27 mouse cellular contexts compared by ENCODE assay signal in genomic region chr11:90741952-90742617, GRCm38 (mm10). TPM values are rescaled to one million over a fixed set of nuclear protein-coding genes. Genes with fewer than 3 reads are reported as not detected.
DNase-seq lines count a peak whose midpoint lies in the region; ATAC-seq lines count a peak whose summit lies in the region.
"Had no signal": no experiment of that assay in that cellular context is flagged by ENCODE, and none has a peak within 500 bp of the region (broad histone marks: within the 10 kb centered on the region; RNA-seq: fewer than 3 reads in every experiment).

No protein-coding gene starts in this region.

- H3K9ac ChIP-seq in forebrain, embryonic 11.5 days (ENCODE audit: low read length), result no peak overlapping the region
- no peak overlapping the region for H3K9ac ChIP-seq in forebrain, embryonic 14.5 days (ENCODE audit: low read length)
- no peak overlapping the region for H3K9ac ChIP-seq in neural tube, embryonic 11.5 days (ENCODE audit: low read length)
- H3K9ac ChIP-seq in hindbrain, embryonic 16.5 days (ENCODE audit: low read depth, low read length), result no peak overlapping the region
- H3K9ac ChIP-seq: liver, embryonic 15.5 days; lung, embryonic 15.5 days; stomach, embryonic 15.5 days had no signal

- H3K4me3 ChIP-seq in forebrain, embryonic 11.5 days (ENCODE audit: low read depth, low read length), result no peak overlapping the region
- H3K4me3 ChIP-seq in forebrain, embryonic 14.5 days (ENCODE audit: low read depth, low read length), result no peak overlapping the region
- H3K4me3 ChIP-seq in neural tube, embryonic 11.5 days (ENCODE audit: low read depth, low read length), result no peak overlapping the region
- no peak overlapping the region for H3K4me3 ChIP-seq in hindbrain, embryonic 16.5 days (ENCODE audit: low read length)
- H3K4me3 ChIP-seq: left cerebral cortex, adult 2 months; limb, embryonic 10.5 days; liver, embryonic 15.5 days; lung, embryonic 15.5 days; megakaryocyte, embryonic 14.5 days; stomach, embryonic 15.5 days had no signal

- peak; percentile 42; the same call in 1 of the 2 replicates for ATAC-seq in forebrain, embryonic 11.5 days (replicated peaks; ENCODE audit: low FRiP score)
- no peak for ATAC-seq in forebrain, embryonic 14.5 days
- peak; percentile 55; the same call in 1 of the 2 replicates for ATAC-seq in neural tube, embryonic 11.5 days (ENCODE audit: insufficient read depth, low FRiP score, low TSS enrichment)
- ATAC-seq in hindbrain, embryonic 16.5 days, result peak; percentile 45; the same call in 1 of the 2 replicates
- ATAC-seq: CD4-positive, CD25-positive, alpha-beta regulatory T cell, adult 4 months; forebrain, embryonic 16.5 days; inflammation-experienced regulatory T-cells, adult 6 months had no signal

- H3K27me3 ChIP-seq in forebrain, embryonic 11.5 days (ENCODE audit: control insufficient read depth, insufficient read depth, low read length), result no peaks in the 10 kb centered on the region
- no peaks in the 10 kb centered on the region for H3K27me3 ChIP-seq in forebrain, embryonic 14.5 days (replicated peaks; ENCODE audit: control insufficient read depth, insufficient read depth, low read length)
- H3K27me3 ChIP-seq in neural tube, embryonic 11.5 days (ENCODE audit: control insufficient read depth, insufficient read depth, low read length), result no peaks in the 10 kb centered on the region
- H3K27me3 ChIP-seq in hindbrain, embryonic 16.5 days (replicated peaks; ENCODE audit: control insufficient read depth, insufficient read depth, low read length), result no peaks in the 10 kb centered on the region
- H3K27me3 ChIP-seq: liver, embryonic 15.5 days; lung, embryonic 15.5 days; stomach, embryonic 15.5 days had no signal

- H3K27ac ChIP-seq in forebrain, embryonic 11.5 days (ENCODE audit: low read depth, low read length), result no peak overlapping the region
- no peak overlapping the region for H3K27ac ChIP-seq in forebrain, embryonic 14.5 days (ENCODE audit: low read depth, low read length)
- H3K27ac ChIP-seq in neural tube, embryonic 11.5 days (ENCODE audit: low read depth, low read length), result no peak overlapping the region
- H3K27ac ChIP-seq in hindbrain, embryonic 16.5 days (ENCODE audit: low read depth, low read length), result no peak overlapping the region
- H3K27ac ChIP-seq: left cerebral cortex, adult 2 months; limb, embryonic 10.5 days; liver, embryonic 15.5 days; lung, embryonic 15.5 days; stomach, embryonic 15.5 days had no signal

- H3K4me2 ChIP-seq in forebrain, embryonic 11.5 days (ENCODE audit: low read depth, low read length, severe bottlenecking), result no peak overlapping the region
- H3K4me2 ChIP-seq in forebrain, embryonic 14.5 days (ENCODE audit: low read length), result no peak overlapping the region
- no peak overlapping the region for H3K4me2 ChIP-seq in neural tube, embryonic 11.5 days (ENCODE audit: low read depth)
- no peak overlapping the region for H3K4me2 ChIP-seq in hindbrain, embryonic 16.5 days (ENCODE audit: low read length)
- H3K4me2 ChIP-seq: liver, embryonic 15.5 days; lung, embryonic 15.5 days; stomach, embryonic 15.5 days had no signal

- H3K36me3 ChIP-seq in forebrain, embryonic 11.5 days (ENCODE audit: control insufficient read depth, insufficient read depth, low read length), result no peaks in the 10 kb centered on the region
- H3K36me3 ChIP-seq in forebrain, embryonic 14.5 days (ENCODE audit: control insufficient read depth, insufficient read depth, low read length), result no peaks in the 10 kb centered on the region
- no peaks in the 10 kb centered on the region for H3K36me3 ChIP-seq in neural tube, embryonic 11.5 days (ENCODE audit: control insufficient read depth, insufficient read depth, low read length)
- H3K36me3 ChIP-seq in hindbrain, embryonic 16.5 days (ENCODE audit: control insufficient read depth, insufficient read depth, low read length), result no peaks in the 10 kb centered on the region
- H3K36me3 ChIP-seq: limb, embryonic 10.5 days; liver, embryonic 15.5 days; lung, embryonic 15.5 days; stomach, embryonic 15.5 days had no signal

- no peaks in the 10 kb centered on the region for H3K9me3 ChIP-seq in forebrain, embryonic 11.5 days (ENCODE audit: control insufficient read depth, low read length)
- no peaks in the 10 kb centered on the region for H3K9me3 ChIP-seq in forebrain, embryonic 14.5 days (replicated peaks; ENCODE audit: control insufficient read depth, low read length)
- H3K9me3 ChIP-seq in neural tube, embryonic 11.5 days (ENCODE audit: control insufficient read depth, low read length), result no peaks in the 10 kb centered on the region
- no peaks in the 10 kb centered on the region for H3K9me3 ChIP-seq in hindbrain, embryonic 16.5 days (ENCODE audit: control insufficient read depth, low read length)
- H3K9me3 ChIP-seq: limb, embryonic 10.5 days; liver, embryonic 15.5 days; lung, embryonic 15.5 days; megakaryocyte, embryonic 14.5 days; stomach, embryonic 15.5 days had no signal

- 66% methylated on average over 10 of the region's 10 CpGs for WGBS in forebrain, embryonic 11.5 days
- WGBS in forebrain, embryonic 14.5 days, result 68% methylated on average over 10 of the region's 10 CpGs
- 58% methylated on average over 10 of the region's 10 CpGs for WGBS in neural tube, embryonic 11.5 days
- WGBS in hindbrain, embryonic 16.5 days, result 50% methylated on average over 10 of the region's 10 CpGs

- H3K4me1 ChIP-seq in forebrain, embryonic 11.5 days (replicated peaks; ENCODE audit: control insufficient read depth, insufficient read depth, low read length), result no peaks in the 10 kb centered on the region
- H3K4me1 ChIP-seq in forebrain, embryonic 14.5 days (ENCODE audit: control insufficient read depth, insufficient read depth, low read length), result no peaks in the 10 kb centered on the region
- H3K4me1 ChIP-seq in neural tube, embryonic 11.5 days (ENCODE audit: control insufficient read depth, insufficient read depth, low read length), result no peaks in the 10 kb centered on the region
- peaks cover 6% of the 10 kb centered on the region for H3K4me1 ChIP-seq in hindbrain, embryonic 16.5 days (ENCODE audit: control insufficient read depth, insufficient read depth, low read depth, low read length)
- H3K4me1 ChIP-seq: limb, embryonic 10.5 days; liver, embryonic 15.5 days; lung, embryonic 15.5 days; megakaryocyte, embryonic 14.5 days; stomach, embryonic 15.5 days had no signal

- no peak for DNase-seq in forebrain, embryonic 11.5 days (ENCODE audit: low spot score)
- DNase-seq in forebrain, embryonic 14.5 days (ENCODE audit: low spot score), result no peak
- peak; percentile 29 for DNase-seq in neural tube, embryonic 11.5 days (ENCODE audit: low spot score)
- no peak for DNase-seq in neural tube, embryonic 10.5 days (ENCODE audit: extremely low spot score, low spot score)
- peak; percentile 60 for DNase-seq in retina, postnatal 1 day
- DNase-seq in layer of hippocampus, postnatal 10 days (ENCODE audit: low spot score in 2 of 2), result no peak
- no peak for DNase-seq in spleen, adult 12 weeks (ENCODE audit: low spot score)
- DNase-seq: adrenal gland, postnatal 25 days; cerebellum, adult 11 months; cerebellum, postnatal 10 days; gastrocnemius, postnatal 14 days; kidney, adult 18-20 months; layer of hippocampus, adult 9-11 months; liver; lung, postnatal 36 days; right cerebral cortex, postnatal 25 days; thymus, postnatal 25 days had no signal

RNA-seq across cellular contexts. Expression of gene Tom1l1, which starts 53.9 kb away (rescaled TPM):
- 18.5 and 24.3 TPM in 2 replicates for polyA plus RNA-seq in forebrain, embryonic 11.5 days (2014; fragmentation: Nextera tagmentation; extraction: Ambion mirVana)
- 13.9 and 14.0 TPM in 2 replicates for polyA plus RNA-seq in forebrain, embryonic 14.5 days (2014; fragmentation: Nextera tagmentation; extraction: Ambion mirVana)
- polyA plus RNA-seq in neural tube, embryonic 11.5 days (2014; fragmentation: Nextera tagmentation; extraction: Ambion mirVana), result 20.1 and 21.6 TPM in 2 replicates
- polyA plus RNA-seq in hindbrain, embryonic 16.5 days (2015; fragmentation: Nextera tagmentation; extraction: Ambion mirVana), result 26.1 and 26.5 TPM in 2 replicates
- 10 to 100 TPM; 18.3 to 19.3 TPM for total RNA-seq in layer of hippocampus, postnatal 10 days (2021)

Comparison
In these comparisons a context has a peak if more than half of its experiments do, and no peak if none do; other contexts are left out.
1. DNase-seq: peak in neural tube, embryonic 11.5 days (single experiment) and retina, postnatal 1 day (single experiment); none in forebrain, embryonic 11.5 days (single experiment), forebrain, embryonic 14.5 days (single experiment), neural tube, embryonic 10.5 days (single experiment), layer of hippocampus, postnatal 10 days (0 of 2) and spleen, adult 12 weeks (single experiment).